Mouse (Mus musculus) G1E (cell line): Measurements from ENCODE around the gene Mindy2.

Experiments
- CTCF ChIP-seq: IDR thresholded peaks from 2 replicates; pipeline ENCODE4 v1.5.1; 2012; ENCODE audit warnings: low read depth, low read length, inconsistent platforms, mixed read lengths
- GATA1 ChIP-seq: IDR thresholded peaks from 2 replicates; pipeline ENCODE4 v1.6.1; 2012; ENCODE audit warnings: borderline replicate concordance, low read length, inconsistent platforms, mixed read lengths
- POLR2AphosphoS5 ChIP-seq: IDR thresholded peaks from 2 replicates; pipeline ENCODE4 v1.6.1; 2012; ENCODE audit warnings: low read depth, low read length, inconsistent platforms; ENCODE audit not compliant: insufficient replicate concordance

DNA sequence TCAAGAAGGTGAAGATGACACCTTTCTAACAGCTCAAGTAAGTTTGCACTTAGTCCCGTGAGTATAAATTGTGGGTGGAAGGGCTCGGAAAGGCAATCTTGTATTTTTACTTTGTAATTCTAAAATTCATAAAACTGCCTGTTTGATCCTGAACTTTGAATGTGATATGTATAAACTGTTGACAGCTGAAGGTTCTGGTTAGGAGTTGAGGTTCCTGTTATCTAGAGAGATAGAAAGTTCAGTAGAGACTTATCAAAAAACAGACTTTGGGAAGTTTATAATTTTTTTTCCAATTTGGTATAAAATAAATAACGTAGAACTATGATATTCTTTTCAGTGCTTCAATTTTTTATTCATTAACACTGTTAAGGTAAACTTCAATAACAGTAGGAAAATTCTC, 94.1 kb downstream of the Mindy2 start:
- TF ChIP-seq CTCF (no peak), POLR2AphosphoS5 (no peak), GATA1 (no peak)
